Mouse (Mus musculus): ENCODE measurements around the gene Angptl8.

Angptl8 gene

GRCm38 (mm10) chr9:21808561-21808960, 26.7 kb upstream of the Angptl8 start:
- intact Hi-C loops (cut with DNase I): loop anchor here (5.0 kb wide), 1 partner anchor 131 kb away; no protein-coding TSS in a partner anchor

- intact Hi-C loops (cut with DNase I): no loop called here
Measured at GRCm38 (mm10) chr9:21811170-21811569, 24.1 kb upstream of the Angptl8 start.

- intact Hi-C loops (cut with DNase I): no loop called here
Measured at GRCm38 (mm10) chr9:21816716-21817305, 18.5 kb upstream of the Angptl8 start.

GRCm38 (mm10) chr9:21818125-21818524, 17.2 kb upstream of the Angptl8 start:
- intact Hi-C loops (cut with DNase I): no loop called here

GRCm38 (mm10) chr9:21818561-21818960, 16.7 kb upstream of the Angptl8 start:
- intact Hi-C loops (cut with DNase I): no loop called here

- intact Hi-C loops (cut with DNase I): no loop called here
Measured at GRCm38 (mm10) chr9:21819181-21819729, 16.1 kb upstream of the Angptl8 start.

- intact Hi-C loops (cut with DNase I): no loop called here
Measured at GRCm38 (mm10) chr9:21820183-21820582, 15.1 kb upstream of the Angptl8 start.

GRCm38 (mm10) chr9:21822686-21823085, 12.6 kb upstream of the Angptl8 start:
- intact Hi-C loops (cut with DNase I): no loop called here

GRCm38 (mm10) chr9:21823957-21824356, 11.4 kb upstream of the Angptl8 start:
- intact Hi-C loops (cut with DNase I): no loop called here

GRCm38 (mm10) chr9:21824366-21824765, 10.9 kb upstream of the Angptl8 start:
- intact Hi-C loops (cut with DNase I): no loop called here

GRCm38 (mm10) chr9:21829834-21830460, 5.4 kb upstream of the Angptl8 start:
- intact Hi-C loops (cut with DNase I): no loop called here

- intact Hi-C loops (cut with DNase I): no loop called here
Measured at GRCm38 (mm10) chr9:21830461-21830850, 4.9 kb upstream of the Angptl8 start.

GRCm38 (mm10) chr9:21830936-21831335, 4.4 kb upstream of the Angptl8 start:
- intact Hi-C loops (cut with DNase I): no loop called here

GRCm38 (mm10) chr9:21831558-21832240, 3.6 kb upstream of the Angptl8 start:
- intact Hi-C loops (cut with DNase I): no loop called here

GRCm38 (mm10) chr9:21837690-21838089, 2.4 kb downstream of the Angptl8 start:
- intact Hi-C loops (cut with DNase I): no loop called here

- intact Hi-C loops (cut with DNase I): loop anchor here (2.0 kb wide), 1 partner anchor 31 kb away; no protein-coding TSS in a partner anchor
Measured at GRCm38 (mm10) chr9:21840115-21840787, 4.9 kb downstream of the Angptl8 start.

- intact Hi-C loops (cut with DNase I): loop anchor here (2.0 kb wide), 1 partner anchor 29 kb away; no protein-coding TSS in a partner anchor
Measured at GRCm38 (mm10) chr9:21841340-21841739, 6.0 kb downstream of the Angptl8 start.

- intact Hi-C loops (cut with DNase I): no loop called here
Measured at GRCm38 (mm10) chr9:21842391-21842790, 7.1 kb downstream of the Angptl8 start.

GRCm38 (mm10) chr9:21843086-21843485, 7.8 kb downstream of the Angptl8 start:
- intact Hi-C loops (cut with DNase I): no loop called here

- intact Hi-C loops (cut with DNase I): no loop called here
Measured at GRCm38 (mm10) chr9:21845381-21846080, 10.2 kb downstream of the Angptl8 start.

GRCm38 (mm10) chr9:21846755-21847341, 11.5 kb downstream of the Angptl8 start:
- intact Hi-C loops (cut with DNase I): no loop called here

Measured in adrenal gland (tissue).